Mouse (Mus musculus) myocyte (in vitro differentiated cells): Measurements from ENCODE around the gene Blvrb. TPM values are rescaled to one million over a fixed set of nuclear protein-coding genes. Genes with fewer than 3 reads are reported as not detected.

ENCODE experiments used
- H3K27me3 ChIP-seq: one replicate; pipeline ENCODE4 v1.6.1; 2011; ENCODE audit not compliant: control insufficient read depth, insufficient read depth, insufficient read length
- H3K36me3 ChIP-seq: one replicate; pipeline ENCODE4 v1.6.1; 2011; ENCODE audit not compliant: control insufficient read depth, insufficient read depth
- H3K4me2 ChIP-seq: one replicate; pipeline ENCODE4 v1.6.1; 2011; ENCODE audit warnings: low read depth, control low read depth
- H3K4me3 ChIP-seq: one replicate; pipeline ENCODE4 v1.5.1; 2011; ENCODE audit warnings: mild to moderate bottlenecking, control low read depth, moderate library complexity
- H3K79me2 ChIP-seq: one replicate; pipeline ENCODE4 v1.6.1; 2011; ENCODE audit not compliant: control insufficient read depth, insufficient read depth
- H3ac ChIP-seq: one replicate; pipeline ENCODE4 v1.6.1; 2011; ENCODE audit not compliant: control insufficient read depth, insufficient read length
- CEBPB ChIP-seq: IDR thresholded peaks from 2 replicates; pipeline ENCODE4 v1.6.1; 2011; ENCODE audit warnings: mild to moderate bottlenecking, moderate library complexity; ENCODE audit not compliant: poor library complexity, insufficient read depth, severe bottlenecking
- E2F4 ChIP-seq: IDR thresholded peaks from one replicate; pipeline ENCODE4 v1.6.1; 2011; ENCODE audit warnings: mild to moderate bottlenecking, control low read depth, moderate library complexity; ENCODE audit not compliant: insufficient read depth
- MAX ChIP-seq: IDR thresholded peaks from one replicate; pipeline ENCODE4 v1.6.1; 2011; ENCODE audit warnings: low read depth, mild to moderate bottlenecking, control low read depth
- MYOD1 ChIP-seq, 3 experiments: IDR thresholded peaks; one replicate each; pipeline ENCODE4 v1.6.1; 2011; ENCODE audit warnings: control low read depth in 2 of 3, low read depth in 2 of 3, mild to moderate bottlenecking in 2 of 3, moderate library complexity in 1 of 3; ENCODE audit not compliant: insufficient read length in 2 of 3, control insufficient read depth in 1 of 3
- MYOG ChIP-seq, 3 experiments: IDR thresholded peaks; one replicate each; pipeline ENCODE4 v1.6.1; 2011; ENCODE audit warnings: control low read depth in 2 of 3, low read depth in 2 of 3, mild to moderate bottlenecking in 2 of 3; ENCODE audit not compliant: insufficient read length in 2 of 3, control insufficient read depth in 1 of 3, insufficient read depth in 1 of 3
- POLR2A ChIP-seq: IDR thresholded peaks from one replicate; pipeline ENCODE4 v1.6.1; 2011; ENCODE audit warnings: low read depth, mild to moderate bottlenecking, control low read depth, moderate library complexity; ENCODE audit not compliant: insufficient read length
- POLR2AphosphoS2 ChIP-seq: IDR thresholded peaks from one replicate; pipeline ENCODE4 v1.6.1; 2011; ENCODE audit warnings: low read depth, control low read depth; ENCODE audit not compliant: insufficient read length
- REST ChIP-seq: IDR thresholded peaks from one replicate; pipeline ENCODE4 v1.6.1; 2011; ENCODE audit warnings: mild to moderate bottlenecking, control low read depth, moderate library complexity; ENCODE audit not compliant: insufficient read depth, insufficient read length
- SRF ChIP-seq: IDR thresholded peaks from one replicate; pipeline ENCODE4 v1.6.1; 2011; ENCODE audit warnings: low read depth; ENCODE audit not compliant: control insufficient read depth, insufficient read length
- TCF12 ChIP-seq: IDR thresholded peaks from one replicate; pipeline ENCODE4 v1.6.1; 2011; ENCODE audit warnings: mild to moderate bottlenecking, control low read depth; ENCODE audit not compliant: poor library complexity, insufficient read depth, severe bottlenecking
- TCF3 ChIP-seq: IDR thresholded peaks from one replicate; pipeline ENCODE4 v1.6.1; 2011; ENCODE audit warnings: low read depth, control low read depth; ENCODE audit not compliant: insufficient read length
- USF1 ChIP-seq: IDR thresholded peaks from one replicate; pipeline ENCODE4 v1.6.1; 2011; ENCODE audit warnings: low read depth, mild to moderate bottlenecking, control low read depth, moderate library complexity
- polyA plus RNA-seq: library from polyadenylated mRNA; unstranded; fragments of >200 nt; fragmentation: generic; extraction: Trizol; gene quantifications from one replicate; pipeline ENCODE4 v1.2.1, GENCODE M21; 2012; ENCODE audit warnings: missing spikeins

Gene Blvrb
- polyA plus RNA-seq, 1 experiment, result 58.4 TPM

GRCm38 (mm10) chr7:27448421-27449206 is 836 bp downstream of the Blvrb start:
- H3K79me2 ChIP-seq, result no peaks in the 10 kb centered on the region
- H3ac ChIP-seq, result no peak overlapping the region
- H3K36me3 ChIP-seq, result no peaks in the 10 kb centered on the region
- H3K27me3 ChIP-seq, result peaks cover 8% of the 10 kb centered on the region
- peak overlapping the region; percentile 28 for H3K4me3 ChIP-seq
- peak overlapping the region; percentile 79 for H3K4me2 ChIP-seq
- no peak for TF ChIP-seq POLR2A
- TF ChIP-seq TCF12, result no peak
- TF ChIP-seq MAX, result no peak
- TF ChIP-seq SRF, result no peak

- Histone ChIP-seq H3K27me3 (peaks cover 8% of the 10 kb centered on the region), H3K4me3 (peak overlapping the region; percentile 28), H3K4me2 (peak overlapping the region; percentile 79), H3ac (no peak overlapping the region), H3K36me3 (no peaks in the 10 kb centered on the region), H3K79me2 (no peaks in the 10 kb centered on the region)
- TF ChIP-seq SRF (no peak), TCF3 (no peak), MAX (no peak), USF1 (no peak), POLR2AphosphoS2 (no peak), REST (no peak), POLR2A (no peak), E2F4 (no peak), MYOG (IDR thresholded peaks at IDR 0.05; ENCODE audit: control insufficient read depth in 1 of 3, insufficient read depth in 1 of 3, insufficient read length in 2 of 3, low read depth in 2 of 3) (no peak), TCF12 (no peak), MYOD1 (IDR thresholded peaks at IDR 0.05; ENCODE audit: control insufficient read depth in 1 of 3, insufficient read length in 2 of 3, low read depth in 2 of 3) (no peak), CEBPB (no peak)
Observed at GRCm38 (mm10) chr7:27449256-27449862, 1.6 kb downstream of the Blvrb start.

GRCm38 (mm10) chr7:27451359-27451758 is 3.6 kb downstream of the Blvrb start:
- H3K4me3 ChIP-seq, result no peak overlapping the region
- TF ChIP-seq TCF3 (no peak), POLR2AphosphoS2 (no peak), POLR2A (no peak), USF1 (no peak), REST (no peak), CEBPB (no peak), MAX (no peak), SRF (no peak), MYOD1 (IDR thresholded peaks at IDR 0.05; ENCODE audit: control insufficient read depth in 1 of 3, insufficient read length in 2 of 3, low read depth in 2 of 3) (no peak), MYOG (IDR thresholded peaks at IDR 0.05; ENCODE audit: control insufficient read depth in 1 of 3, insufficient read depth in 1 of 3, insufficient read length in 2 of 3, low read depth in 2 of 3) (no peak), E2F4 (no peak), TCF12 (no peak)
- H3K27me3 ChIP-seq, result peaks cover 4% of the 10 kb centered on the region
- H3K36me3 ChIP-seq, result no peaks in the 10 kb centered on the region
- H3K4me2 ChIP-seq, result no peak overlapping the region
- no peak overlapping the region for H3ac ChIP-seq
- H3K79me2 ChIP-seq, result no peaks in the 10 kb centered on the region

GRCm38 (mm10) chr7:27452206-27452770 is 4.5 kb downstream of the Blvrb start:
- Histone ChIP-seq H3ac (no peak overlapping the region), H3K27me3 (no peaks in the 10 kb centered on the region), H3K4me2 (no peak overlapping the region), H3K36me3 (no peaks in the 10 kb centered on the region), H3K79me2 (no peaks in the 10 kb centered on the region), H3K4me3 (no peak overlapping the region)
- TF ChIP-seq CEBPB (no peak), MYOG (IDR thresholded peaks at IDR 0.05; ENCODE audit: control insufficient read depth in 1 of 3, insufficient read depth in 1 of 3, insufficient read length in 2 of 3, low read depth in 2 of 3) (no peak), REST (no peak)
